Mouse (Mus musculus) lung, embryonic 14.5 days (tissue): ENCODE measurements around the gene Mvd. TPM values are rescaled to one million over a fixed set of nuclear protein-coding genes. Genes with fewer than 3 reads are reported as not detected.

Experiments
- ATAC-seq: fragments of 200-750 bp; cut with Nextera tagmentation; 2 replicates; pipeline ENCODE4 v1.8.0; 2017; ENCODE audit warnings: mild to moderate bottlenecking, moderate TSS enrichment, moderate library complexity; ENCODE audit not compliant: insufficient read depth
- DNase-seq: peaks from one replicate; pipeline ENCODE4 v3.0.0-alpha.2; 2015
- H3K27ac ChIP-seq: fragments of 300-500 bp; sonication (generic); 2 replicates; pipeline ENCODE4 v1.5.1; 2014; ENCODE audit warnings: low read depth, mild to moderate bottlenecking, moderate library complexity
- H3K27me3 ChIP-seq: fragments of 300-500 bp; sonication (generic); 2 replicates; pipeline ENCODE4 v1.6.1; 2014; ENCODE audit warnings: low read length, control low read depth; ENCODE audit not compliant: insufficient read depth
- H3K36me3 ChIP-seq: fragments of 300-500 bp; sonication (generic); 2 replicates; pipeline ENCODE4 v1.6.1; 2014; ENCODE audit warnings: control low read depth; ENCODE audit not compliant: insufficient read depth
- H3K4me1 ChIP-seq: fragments of 300-500 bp; sonication (generic); 2 replicates; pipeline ENCODE4 v1.6.1; 2014; ENCODE audit warnings: antibody characterized with exemption, control low read depth; ENCODE audit not compliant: insufficient read depth
- H3K4me2 ChIP-seq: fragments of 300-500 bp; sonication (generic); 2 replicates; pipeline ENCODE4 v1.6.1; 2014; ENCODE audit warnings: mild to moderate bottlenecking
- H3K4me3 ChIP-seq: fragments of 300-500 bp; sonication (generic); 2 replicates; pipeline ENCODE4 v1.5.1; 2014; ENCODE audit warnings: low read depth, low read length
- H3K9ac ChIP-seq: fragments of 300-500 bp; sonication (generic); 2 replicates; pipeline ENCODE4 v1.6.1; 2014
- H3K9me3 ChIP-seq: fragments of 300-500 bp; sonication (generic); 2 replicates; pipeline ENCODE4 v1.6.1; 2016; ENCODE audit warnings: low read depth, low read length, control low read depth
- CTCF ChIP-seq: IDR thresholded peaks from 2 replicates; pipeline ENCODE4 v1.5.1; 2016; ENCODE audit warnings: antibody characterized with exemption, low read depth
- WGBS: fragments of 180-500 bp; shearing (Covaris S2); extraction: QIAGEN DNeasy Blood & Tissue Kit; methylation state at CpG from one replicate; pipeline ENCODE4 v1.1.7; 2014; 5-methylcytosine and 5-hydroxymethylcytosine counted together
- polyA plus RNA-seq: library from polyadenylated mRNA; unstranded; fragments of >200 nt; fragmentation: Nextera tagmentation; extraction: Ambion mirVana; gene quantifications from 2 replicates; pipeline ENCODE4 v1.2.1, GENCODE M21; 2014

Mvd gene
- polyA plus RNA-seq, 1 experiment from 2014 or later, result 27.1 TPM

DNA sequence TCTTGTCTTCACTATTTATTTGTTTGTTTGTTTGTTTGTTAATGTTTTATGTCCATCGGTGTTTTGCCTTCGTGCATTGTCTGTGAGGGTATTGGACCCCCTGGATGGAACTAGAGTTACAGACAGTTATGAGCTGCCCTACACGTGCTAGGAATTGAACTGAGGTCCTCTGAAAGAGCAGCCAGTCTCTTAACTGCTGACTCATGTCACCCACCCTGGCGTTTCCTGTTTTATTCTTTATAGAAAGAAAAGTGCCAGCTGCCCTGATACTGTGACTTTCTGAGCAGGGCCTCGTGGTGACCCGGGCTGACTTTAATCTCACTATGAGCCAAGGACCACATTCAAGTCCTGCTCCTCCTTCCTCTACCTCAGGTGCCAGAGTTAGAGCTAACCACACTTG lies 27.7 kb downstream of the Mvd start:
- no peaks in the 10 kb centered on the region for H3K27me3 ChIP-seq
- H3K27ac ChIP-seq, result no peak overlapping the region
- WGBS, result 80% methylated on average over 6 of the region's 6 CpGs
- no peak overlapping the region for H3K4me2 ChIP-seq
- no peak overlapping the region for H3K4me3 ChIP-seq
- H3K4me1 ChIP-seq, result no peaks in the 10 kb centered on the region
- no peak for TF ChIP-seq CTCF
- ATAC-seq (no peak), DNase-seq (no peak)
- no peak overlapping the region for H3K9ac ChIP-seq
- no peaks in the 10 kb centered on the region for H3K9me3 ChIP-seq
- peaks cover 86% of the 10 kb centered on the region for H3K36me3 ChIP-seq

DNA sequence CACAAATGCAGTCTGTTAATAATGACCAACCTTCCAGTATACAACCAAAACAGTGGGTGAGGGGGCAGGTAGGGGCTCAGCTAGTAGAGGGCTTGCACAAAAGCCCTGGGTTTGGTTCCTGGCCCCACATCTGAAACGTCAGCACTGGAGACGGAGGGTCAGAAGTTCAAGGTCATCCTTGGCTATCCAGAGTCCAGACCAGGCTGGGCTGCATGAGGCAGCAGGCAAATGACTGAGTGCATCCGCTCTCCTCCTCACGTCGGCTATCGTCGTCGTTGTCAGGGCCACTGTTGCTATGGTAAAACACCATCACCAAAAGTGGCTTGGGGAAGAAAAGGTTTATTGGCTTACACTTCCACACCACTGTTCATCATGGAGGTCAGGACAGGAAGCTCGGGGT lies 28.9 kb downstream of the Mvd start:
- WGBS, result 80% methylated on average over 9 of the region's 9 CpGs

DNA sequence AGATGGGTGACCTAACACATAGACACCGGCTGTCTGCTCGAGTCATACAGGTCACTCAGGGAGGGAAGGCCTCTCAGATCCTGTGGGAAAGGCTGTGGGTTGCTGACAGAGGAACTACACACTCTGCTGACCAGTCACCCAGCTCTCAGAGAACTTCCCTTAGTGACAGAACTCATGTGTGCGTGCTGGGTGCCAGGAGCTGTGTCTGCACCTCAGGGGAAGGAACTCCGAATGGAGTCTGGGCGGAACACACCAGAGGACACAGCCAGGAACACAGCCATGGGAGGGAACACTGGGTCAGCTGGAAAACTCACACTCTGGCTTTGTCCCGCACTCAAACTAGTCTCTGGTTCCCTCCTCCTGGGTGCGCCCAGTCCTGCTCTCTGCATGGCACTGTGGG lies 35.5 kb downstream of the Mvd start:
- no peak for TF ChIP-seq CTCF
- Histone ChIP-seq H3K4me2 (no peak overlapping the region), H3K27ac (no peak overlapping the region), H3K4me1 (no peaks in the 10 kb centered on the region), H3K9me3 (no peaks in the 10 kb centered on the region), H3K9ac (no peak overlapping the region), H3K36me3 (peaks cover 99% of the 10 kb centered on the region), H3K4me3 (no peak overlapping the region), H3K27me3 (no peaks in the 10 kb centered on the region)
- ATAC-seq (no peak), DNase-seq (no peak)
- WGBS, result 90% methylated on average over 7 of the region's 7 CpGs

More for the DNA sequence above, 28.9 kb downstream of the Mvd start:
- H3K9me3 ChIP-seq, result no peaks in the 10 kb centered on the region
- no peak overlapping the region for H3K9ac ChIP-seq
- H3K4me1 ChIP-seq, result no peaks in the 10 kb centered on the region
- ATAC-seq, result no peak
- no peak for DNase-seq
- no peak overlapping the region for H3K4me3 ChIP-seq
- peaks cover 98% of the 10 kb centered on the region for H3K36me3 ChIP-seq
- no peak for TF ChIP-seq CTCF
- H3K27me3 ChIP-seq, result no peaks in the 10 kb centered on the region
- H3K27ac ChIP-seq, result no peak overlapping the region
- no peak overlapping the region for H3K4me2 ChIP-seq

DNA sequence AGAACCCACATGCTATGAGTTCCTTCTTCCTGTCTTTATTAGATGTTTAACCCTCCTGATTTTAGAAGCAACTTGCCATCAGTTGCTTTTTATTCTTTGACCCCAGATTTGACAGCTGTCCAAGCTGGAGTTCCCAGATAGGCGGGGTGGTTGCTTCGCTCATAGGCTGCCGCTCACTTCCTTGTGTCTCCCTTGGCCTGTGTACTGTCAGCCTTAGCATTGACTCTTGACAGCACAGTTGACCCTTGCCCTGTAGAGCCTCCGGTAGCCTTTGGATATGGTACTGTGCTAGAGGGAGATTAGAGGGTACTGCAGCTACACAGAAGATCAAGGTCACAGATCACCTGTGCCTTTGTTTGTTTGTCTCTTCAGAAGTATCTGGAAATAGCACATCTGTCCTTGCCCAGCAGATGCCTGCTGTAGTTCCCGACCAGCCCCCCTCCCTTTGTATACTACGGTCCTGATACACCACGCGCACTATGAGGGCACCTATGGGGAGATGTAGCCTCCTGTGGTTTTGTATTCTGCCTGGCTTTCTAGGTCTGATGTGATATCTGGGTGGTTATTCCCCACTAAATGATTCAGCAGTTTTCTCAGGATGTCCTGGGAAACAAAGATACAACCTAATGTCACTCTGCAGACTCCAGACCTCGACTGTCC lies 37.9 kb downstream of the Mvd start:
- DNase-seq (no peak), ATAC-seq (no peak)
- no peak overlapping the region for H3K9ac ChIP-seq
- no peaks in the 10 kb centered on the region for H3K4me1 ChIP-seq
- H3K4me2 ChIP-seq, result no peak overlapping the region
- no peaks in the 10 kb centered on the region for H3K27me3 ChIP-seq
- WGBS, result 86% methylated on average over 9 of the region's 9 CpGs
- H3K4me3 ChIP-seq, result no peak overlapping the region
- peaks cover 99% of the 10 kb centered on the region for H3K36me3 ChIP-seq
- no peak for TF ChIP-seq CTCF
- H3K9me3 ChIP-seq, result no peaks in the 10 kb centered on the region
- H3K27ac ChIP-seq, result no peak overlapping the region

DNA sequence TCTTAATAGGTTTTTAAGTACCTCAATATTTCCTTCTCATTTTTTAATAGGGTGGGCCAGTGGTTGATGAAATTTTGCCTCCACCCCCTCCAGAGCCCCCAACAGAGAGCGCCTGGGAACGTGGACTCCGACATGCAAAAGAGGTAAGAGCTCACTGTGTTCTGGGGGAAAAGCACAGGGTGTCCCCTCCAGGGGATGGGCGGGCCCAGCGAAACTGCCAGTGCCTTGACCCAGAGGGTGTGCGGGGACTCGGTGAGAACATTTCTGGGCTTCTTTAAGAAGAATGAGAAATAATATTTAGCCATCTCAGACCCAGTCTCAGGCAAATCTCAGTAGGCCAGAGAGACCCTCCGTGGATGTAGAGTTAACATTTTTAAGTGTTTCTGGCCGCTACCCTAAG lies 45.0 kb downstream of the Mvd start:
- Histone ChIP-seq H3K4me3 (no peak overlapping the region), H3K4me2 (no peak overlapping the region), H3K9ac (no peak overlapping the region), H3K27me3 (no peaks in the 10 kb centered on the region), H3K9me3 (no peaks in the 10 kb centered on the region), H3K4me1 (no peaks in the 10 kb centered on the region), H3K36me3 (peaks cover 86% of the 10 kb centered on the region), H3K27ac (no peak overlapping the region)
- ATAC-seq (no peak), DNase-seq (no peak)
- TF ChIP-seq CTCF, result no peak
- WGBS, result 90% methylated on average over 9 of the region's 9 CpGs

DNA sequence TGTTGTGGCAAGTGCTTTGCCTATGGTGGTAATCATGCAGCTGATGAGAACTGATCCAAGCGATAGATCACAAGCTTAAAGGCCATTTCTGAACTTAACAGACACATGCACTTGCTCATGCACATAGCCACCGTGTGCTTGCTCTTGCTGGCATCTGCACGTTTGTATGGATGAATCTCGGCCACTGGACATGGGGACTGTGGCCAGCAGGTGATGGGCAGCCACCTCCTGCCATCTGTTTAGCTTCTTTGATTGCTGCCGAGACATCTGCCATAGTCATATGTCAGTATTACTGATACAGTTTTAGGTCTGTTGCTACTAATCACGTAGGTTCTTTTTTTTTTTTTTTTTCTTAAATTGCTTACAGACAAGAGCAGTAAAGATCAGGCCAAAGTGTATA lies 47.9 kb downstream of the Mvd start:
- Histone ChIP-seq H3K27me3 (no peaks in the 10 kb centered on the region), H3K4me3 (no peak overlapping the region), H3K9ac (no peak overlapping the region), H3K36me3 (peaks cover 82% of the 10 kb centered on the region), H3K27ac (no peak overlapping the region), H3K9me3 (no peaks in the 10 kb centered on the region), H3K4me2 (no peak overlapping the region), H3K4me1 (no peaks in the 10 kb centered on the region)
- ATAC-seq (no peak), DNase-seq (no peak)
- no peak for TF ChIP-seq CTCF
- WGBS, result 88% methylated on average over 6 of the region's 6 CpGs

DNA sequence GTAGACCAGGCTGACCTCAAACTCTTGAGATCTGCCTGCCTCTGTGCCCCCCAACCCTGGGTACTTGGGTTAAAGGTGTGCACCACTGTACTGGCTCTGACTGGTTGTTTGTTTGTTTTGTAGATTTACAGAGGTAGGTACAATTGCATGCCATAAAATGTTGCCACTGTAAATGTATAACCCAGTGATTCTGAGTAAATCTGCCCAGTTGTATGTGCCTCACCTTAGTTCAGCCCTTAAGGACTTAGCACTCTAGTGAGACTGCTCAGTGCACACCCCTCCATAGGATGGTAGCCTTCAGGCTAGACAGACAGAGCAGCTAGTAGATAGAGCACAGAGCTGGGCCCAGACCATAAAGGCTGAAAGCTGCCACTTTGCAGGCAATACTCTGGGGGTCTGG lies 49.5 kb downstream of the Mvd start:
- H3K4me3 ChIP-seq, result no peak overlapping the region
- peaks cover 82% of the 10 kb centered on the region for H3K36me3 ChIP-seq

DNA sequence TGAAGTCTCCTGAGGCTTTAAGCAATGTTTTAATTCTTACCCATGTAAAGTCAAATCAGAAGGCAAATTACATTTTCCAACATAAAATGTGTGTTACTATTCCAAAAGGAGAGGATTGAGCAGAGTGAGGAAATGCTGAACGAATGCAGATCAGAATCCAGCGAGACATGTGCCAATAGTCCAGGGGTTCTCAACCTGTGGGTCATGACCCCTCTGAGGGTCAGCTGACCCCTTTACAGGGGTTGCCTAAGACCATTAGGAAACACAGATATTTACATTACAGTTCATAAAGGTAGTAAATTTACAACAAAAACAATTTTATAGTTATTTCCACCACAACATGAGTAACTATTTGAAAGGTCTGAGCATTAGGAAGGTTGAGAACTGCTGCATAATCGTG lies 52.5 kb downstream of the Mvd start:
- Histone ChIP-seq H3K9me3 (no peaks in the 10 kb centered on the region), H3K4me3 (no peak overlapping the region), H3K27me3 (no peaks in the 10 kb centered on the region), H3K27ac (no peak overlapping the region), H3K9ac (no peak overlapping the region), H3K4me2 (no peak overlapping the region), H3K4me1 (no peaks in the 10 kb centered on the region), H3K36me3 (peaks cover 94% of the 10 kb centered on the region)
- DNase-seq, result no peak
- no peak for ATAC-seq
- 86% methylated on average over 3 of the region's 3 CpGs for WGBS
- no peak for TF ChIP-seq CTCF

More for the DNA sequence above, 49.5 kb downstream of the Mvd start:
- no peaks in the 10 kb centered on the region for H3K4me1 ChIP-seq
- no peak for TF ChIP-seq CTCF
- no peak overlapping the region for H3K27ac ChIP-seq
- H3K9ac ChIP-seq, result no peak overlapping the region
- H3K4me2 ChIP-seq, result no peak overlapping the region
- ATAC-seq (no peak), DNase-seq (no peak)
- no peaks in the 10 kb centered on the region for H3K9me3 ChIP-seq
- no peaks in the 10 kb centered on the region for H3K27me3 ChIP-seq
